Mouse (Mus musculus) testis, adult 2 months (tissue): ENCODE measurements at regions not wholly inside any gene's neighbourhood (a gene's known extent, or its start where the extent isn't known, plus 50 kb on each side); places are given as distances from the start of the nearest gene placed in this dataset.

ENCODE experiments used
- H3K27ac ChIP-seq: fragments of 200-500 bp; 2 replicates; pipeline ENCODE4 v1.5.1; 2012; ENCODE audit warnings: low read depth, low read length; ENCODE audit not compliant: control insufficient read depth, insufficient read depth
- H3K27me3 ChIP-seq: fragments of 200-500 bp; 2 replicates; pipeline ENCODE4 v1.6.1; 2012; ENCODE audit warnings: mild to moderate bottlenecking, low read length, moderate library complexity; ENCODE audit not compliant: control insufficient read depth, insufficient read depth
- H3K36me3 ChIP-seq: fragments of 200-500 bp; 2 replicates; pipeline ENCODE4 v1.6.1; 2012; ENCODE audit warnings: mild to moderate bottlenecking, low read length; ENCODE audit not compliant: control insufficient read depth, insufficient read depth
- H3K4me1 ChIP-seq: fragments of 200-500 bp; 2 replicates; pipeline ENCODE4 v1.6.1; 2012; ENCODE audit warnings: low read length; ENCODE audit not compliant: control insufficient read depth, insufficient read depth
- H3K4me3 ChIP-seq: fragments of 200-500 bp; 2 replicates; pipeline ENCODE4 v1.5.1; 2012; ENCODE audit warnings: low read depth, mild to moderate bottlenecking, low read length, moderate library complexity, mixed read lengths; ENCODE audit not compliant: control insufficient read depth
- CTCF ChIP-seq: fragments of 200-500 bp; IDR thresholded peaks from 2 replicates; pipeline ENCODE4 v1.5.1; 2012; ENCODE audit warnings: low read depth, mild to moderate bottlenecking, inconsistent platforms, low read length, moderate library complexity; ENCODE audit not compliant: control insufficient read depth, insufficient read depth, insufficient replicate concordance
- POLR2A ChIP-seq: fragments of 200-500 bp; IDR thresholded peaks from 2 replicates; pipeline ENCODE4 v1.6.1; 2012; ENCODE audit warnings: low read depth, mild to moderate bottlenecking, inconsistent platforms, low read length, moderate library complexity; ENCODE audit not compliant: control insufficient read depth

DNA sequence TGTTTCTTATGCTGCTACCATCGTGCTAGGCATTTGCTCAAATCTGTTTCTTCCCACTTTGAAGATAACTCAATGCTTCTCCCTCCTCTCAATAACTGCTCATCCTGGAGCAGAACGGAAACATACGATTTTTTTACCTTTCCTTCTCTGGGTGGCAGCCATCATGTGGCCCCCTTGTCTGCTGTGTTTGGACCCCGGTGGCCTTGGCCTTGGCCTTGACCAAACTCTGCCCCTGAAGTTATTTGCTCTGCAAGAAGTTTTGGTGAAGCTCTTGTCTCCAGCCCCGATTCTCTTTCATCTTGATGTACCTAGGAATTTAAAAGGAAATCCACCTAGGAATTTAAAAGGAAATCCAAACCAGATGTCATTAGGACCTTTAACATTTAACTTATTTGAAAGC lies 261.2 kb upstream of the Castor2 start:
- H3K4me1 ChIP-seq, result no peaks in the 10 kb centered on the region; the same call in 1 of the 2 replicates
- no peaks in the 10 kb centered on the region for H3K36me3 ChIP-seq
- H3K27me3 ChIP-seq, result no peaks in the 10 kb centered on the region
- TF ChIP-seq POLR2A (no peak), CTCF (no peak)
- no peak overlapping the region for H3K4me3 ChIP-seq
- H3K27ac ChIP-seq, result no peak overlapping the region

DNA sequence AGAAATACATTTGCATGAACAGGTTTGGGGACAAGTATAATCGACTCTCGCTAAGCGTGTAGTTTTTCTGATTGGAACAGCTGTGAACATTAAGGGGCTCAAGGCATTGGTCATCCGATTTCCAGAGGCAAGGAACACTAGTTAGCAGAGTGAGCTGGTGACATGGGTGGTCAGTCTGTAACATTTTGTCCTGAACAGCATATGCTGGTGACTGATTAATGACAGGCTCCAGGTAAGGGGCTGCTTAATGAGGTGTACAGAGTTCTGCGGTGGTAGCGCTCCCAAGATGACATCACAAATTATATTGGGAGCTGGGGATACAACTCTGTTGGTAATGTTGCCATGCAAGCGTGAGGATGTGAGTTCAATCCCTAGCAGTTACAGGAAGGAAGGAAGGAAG lies 266.3 kb upstream of the Castor2 start:
- H3K27me3 ChIP-seq, result no peaks in the 10 kb centered on the region

DNA sequence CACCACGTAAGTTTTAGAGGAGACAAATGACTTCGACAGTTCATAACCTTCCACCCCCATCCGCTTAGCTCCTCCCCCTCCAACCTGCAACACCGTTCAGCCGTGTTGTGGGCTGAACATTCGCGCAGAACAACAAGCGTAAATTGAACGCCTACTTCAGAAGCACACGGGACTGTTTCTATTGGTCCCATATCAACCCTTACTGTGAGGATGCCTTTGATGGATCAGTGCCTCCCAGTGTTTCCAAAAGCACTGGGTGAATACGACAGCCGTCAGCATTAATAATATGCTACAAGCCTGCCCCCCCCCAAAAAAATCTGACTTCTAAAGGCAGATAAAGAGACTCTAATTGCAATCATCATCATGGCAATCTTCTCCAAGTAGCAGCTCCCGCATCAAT lies 271.3 kb upstream of the Castor2 start:
- Histone ChIP-seq H3K4me3 (no peak overlapping the region), H3K36me3 (no peaks in the 10 kb centered on the region), H3K27ac (no peak overlapping the region), H3K27me3 (no peaks in the 10 kb centered on the region), H3K4me1 (peaks cover 3% of the 10 kb centered on the region)
- TF ChIP-seq CTCF (no peak), POLR2A (no peak)

More for the DNA sequence above, 266.3 kb upstream of the Castor2 start:
- H3K36me3 ChIP-seq, result no peaks in the 10 kb centered on the region
- TF ChIP-seq CTCF (no peak), POLR2A (no peak)
- H3K4me1 ChIP-seq, result no peaks in the 10 kb centered on the region
- no peak overlapping the region for H3K27ac ChIP-seq
- no peak overlapping the region for H3K4me3 ChIP-seq

DNA sequence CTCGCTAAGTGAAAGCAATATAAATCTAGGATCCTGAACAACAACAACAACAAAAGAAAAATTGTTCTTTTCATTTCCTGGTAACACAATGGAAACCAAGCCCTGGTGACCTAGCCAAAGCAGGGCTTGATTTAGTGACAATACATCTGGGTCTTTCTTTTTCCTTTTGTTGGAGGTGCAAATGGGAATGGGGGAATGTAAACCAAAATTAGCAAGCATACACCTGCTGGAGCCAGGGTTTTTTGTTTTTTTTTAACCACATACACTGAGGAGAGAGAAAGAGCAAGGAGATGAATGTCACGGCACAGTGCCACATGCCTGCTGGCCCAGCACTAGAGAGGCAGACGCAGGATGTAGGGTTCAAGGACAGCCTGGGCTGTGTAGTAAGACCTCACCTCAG lies 275.6 kb upstream of the Castor2 start:
- TF ChIP-seq CTCF (no peak), POLR2A (no peak)
- Histone ChIP-seq H3K4me3 (no peak overlapping the region), H3K27me3 (no peaks in the 10 kb centered on the region), H3K4me1 (peaks cover 3% of the 10 kb centered on the region), H3K27ac (no peak overlapping the region), H3K36me3 (no peaks in the 10 kb centered on the region)

DNA sequence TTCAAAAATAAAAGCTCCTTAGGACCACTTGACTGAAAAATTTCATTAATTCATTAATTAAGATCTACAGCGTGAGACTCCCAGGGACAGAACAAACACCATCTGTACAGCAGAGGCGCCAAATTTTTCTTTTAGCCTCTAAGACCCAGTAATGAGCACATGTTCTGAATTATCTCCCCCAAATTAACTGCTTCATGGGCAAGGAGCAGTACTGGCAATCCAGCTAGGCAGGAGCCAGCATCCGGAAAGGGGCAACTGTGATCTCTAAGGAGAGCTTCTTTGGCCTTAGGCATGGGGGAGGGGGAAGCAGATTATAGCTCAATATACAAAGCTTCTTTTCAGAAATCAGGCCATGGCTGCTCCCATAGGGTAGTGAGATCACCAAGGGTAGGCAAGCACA lies 278.2 kb upstream of the Castor2 start:
- Histone ChIP-seq H3K27me3 (no peaks in the 10 kb centered on the region), H3K36me3 (no peaks in the 10 kb centered on the region), H3K4me3 (no peak overlapping the region), H3K4me1 (no peaks in the 10 kb centered on the region), H3K27ac (no peak overlapping the region)
- TF ChIP-seq POLR2A (no peak), CTCF (no peak)

DNA sequence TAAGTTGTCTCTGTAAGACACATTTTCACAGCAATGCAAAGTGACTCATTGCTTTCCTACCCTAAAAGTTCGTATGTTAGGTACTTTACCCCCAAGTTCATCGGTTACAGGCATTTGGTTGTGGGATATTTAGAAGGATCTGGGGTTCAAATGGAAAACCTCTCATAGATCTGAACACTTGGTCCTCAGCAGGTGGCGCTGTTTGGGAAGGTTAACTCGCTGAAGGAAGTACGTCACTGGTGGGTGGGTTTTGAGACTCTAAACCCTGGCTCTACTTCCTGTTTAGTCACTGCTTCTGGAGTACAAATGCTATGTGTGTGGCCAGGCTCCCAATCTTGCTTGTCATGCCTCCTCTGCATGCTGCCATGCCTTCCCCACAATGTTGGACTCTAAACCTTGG lies 284.0 kb upstream of the Castor2 start:
- H3K4me1 ChIP-seq, result no peaks in the 10 kb centered on the region
- H3K27ac ChIP-seq, result no peak overlapping the region
- no peak for TF ChIP-seq POLR2A
- no peak for TF ChIP-seq CTCF
- H3K27me3 ChIP-seq, result no peaks in the 10 kb centered on the region
- H3K4me3 ChIP-seq, result no peak overlapping the region
- no peaks in the 10 kb centered on the region for H3K36me3 ChIP-seq

DNA sequence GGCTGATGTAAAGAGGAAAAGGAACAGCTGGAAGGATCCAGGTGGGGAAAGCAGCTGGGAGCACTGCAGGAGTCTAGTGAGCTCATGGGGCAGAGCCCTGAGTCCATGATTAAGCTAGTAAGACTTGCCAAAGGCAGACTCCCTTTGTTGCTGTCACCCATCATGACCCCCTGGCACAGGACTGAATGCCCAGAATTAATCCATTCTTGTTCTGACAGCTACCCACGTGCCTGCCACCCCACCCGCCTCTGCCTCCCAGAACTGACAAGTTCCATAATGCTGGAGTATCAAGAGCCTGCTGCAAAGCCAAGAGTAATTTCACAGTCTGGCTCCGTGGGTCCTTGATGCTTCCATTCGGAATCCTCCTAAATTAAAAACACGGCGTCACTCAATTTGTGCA lies 285.1 kb upstream of the Castor2 start:
- TF ChIP-seq CTCF (no peak), POLR2A (no peak)
- Histone ChIP-seq H3K27ac (no peak overlapping the region), H3K36me3 (no peaks in the 10 kb centered on the region), H3K4me3 (no peak overlapping the region), H3K4me1 (no peaks in the 10 kb centered on the region), H3K27me3 (no peaks in the 10 kb centered on the region)

DNA sequence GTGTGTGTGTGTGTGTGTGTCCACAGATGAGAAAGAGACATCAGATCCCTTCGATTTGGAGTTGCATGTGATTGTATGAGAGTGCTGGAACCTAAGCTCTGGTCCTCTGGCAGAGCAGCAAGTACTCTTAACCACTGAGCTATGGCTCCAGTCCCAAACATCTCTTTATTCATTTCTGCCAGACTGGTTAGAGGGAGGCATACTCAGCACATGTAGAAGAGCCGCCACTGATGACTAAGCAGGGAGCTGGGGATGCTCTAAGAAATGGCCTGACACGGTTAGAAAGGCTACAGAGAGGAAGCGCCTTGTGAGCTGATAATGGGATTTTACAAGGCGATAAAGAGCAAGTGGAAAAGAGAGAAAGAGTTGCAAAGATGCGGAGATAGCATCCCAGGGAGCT lies 287.3 kb upstream of the Castor2 start:
- no peaks in the 10 kb centered on the region for H3K4me1 ChIP-seq
- no peaks in the 10 kb centered on the region for H3K36me3 ChIP-seq
- H3K27ac ChIP-seq, result no peak overlapping the region
- H3K4me3 ChIP-seq, result no peak overlapping the region
- H3K27me3 ChIP-seq, result no peaks in the 10 kb centered on the region
- TF ChIP-seq POLR2A (no peak), CTCF (no peak)
